Comparison of ENCODE assay signal across 18 mouse cellular contexts in the genomic region with DNA sequence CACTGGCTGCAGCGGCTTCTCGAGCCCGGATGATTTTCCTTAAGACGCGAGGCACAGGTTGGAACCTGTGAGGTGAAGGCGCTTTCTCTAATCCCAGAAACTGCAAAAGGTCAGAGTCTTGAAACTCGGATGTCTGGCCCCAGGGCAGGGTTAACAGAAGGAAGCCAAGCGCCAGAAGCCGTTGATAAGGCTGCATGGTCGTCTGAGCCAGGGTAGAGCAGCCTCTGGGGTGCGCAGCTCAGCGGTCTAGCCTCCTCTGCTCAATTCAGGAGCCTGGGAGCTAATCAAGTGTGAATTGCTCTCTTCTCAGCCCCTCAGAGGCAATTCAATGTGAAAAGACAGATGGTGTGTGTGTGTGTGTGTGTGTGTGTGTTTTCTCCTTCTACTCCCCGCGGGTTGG. TPM values are rescaled to one million over a fixed set of nuclear protein-coding genes. Genes with fewer than 3 reads are reported as not detected.
DNase-seq lines count a peak whose midpoint lies in the region; ATAC-seq and TF ChIP-seq lines count a peak whose summit lies in the region.
"Had no signal": no experiment of that assay in that cellular context is flagged by ENCODE, and none has a peak within 500 bp of the region (broad histone marks: within the 10 kb centered on the region; RNA-seq: fewer than 3 reads in every experiment).

TSS of gene Gdf3 (minus strand) at position 317 of the 400 bp plus-strand sequence.

- no peak for DNase-seq in heart, postnatal 4 days
- DNase-seq in c-Kit-positive CD71-positive TER-119-positive erythroid progenitor cells, embryonic 14.5 days (ENCODE audit: low spot score): peak; percentile 42
- peak; percentile 47 for DNase-seq in liver, embryonic 13.5 days
- DNase-seq in gastrocnemius, adult 2 months: no peak
- no peak for DNase-seq in urinary bladder, postnatal 10 days (ENCODE audit: low spot score)
- no peak for DNase-seq in MN1 (ENCODE audit: low spot score)
- DNase-seq: adrenal gland, adult 2 months; gastrocnemius, postnatal 14 days; kidney, postnatal 25 days; lung, adult 2 months; thymus, adult 2 months had no signal

- peak within 1 kb of the TSS; percentile 46 for H3K4me2 ChIP-seq in heart, embryonic 11.5 days
- H3K4me2 ChIP-seq in liver, embryonic 13.5 days: peak within 1 kb of the TSS; percentile 66
- H3K4me2 ChIP-seq: hindbrain, embryonic 15.5 days; midbrain, embryonic 13.5 days had no signal

- 17% methylated on average over 14 of the region's 14 CpGs for WGBS in heart, embryonic 11.5 days (ENCODE audit: insufficient replicate concordance)
- 15% methylated on average over 14 of the region's 14 CpGs for WGBS in liver, embryonic 13.5 days (ENCODE audit: insufficient replicate concordance)

- no peak within 1 kb of the TSS for H3K27ac ChIP-seq in heart, embryonic 11.5 days (ENCODE audit: low read depth, low read length)
- no peak within 1 kb of the TSS for H3K27ac ChIP-seq in liver, embryonic 13.5 days
- H3K27ac ChIP-seq in gastrocnemius, adult 2 months: no peak within 1 kb of the TSS
- H3K27ac ChIP-seq: forebrain, embryonic 10.5 days; hindbrain, embryonic 15.5 days; left cerebral cortex, adult 2 months; midbrain, embryonic 13.5 days had no signal

- H3K4me3 ChIP-seq in heart, embryonic 11.5 days (ENCODE audit: low read depth, low read length): no peak within 1 kb of the TSS
- peak within 1 kb of the TSS; percentile 93 for H3K4me3 ChIP-seq in E14TG2a.4 (replicated peaks; ENCODE audit: low read length)
- peak within 1 kb of the TSS; percentile 35 for H3K4me3 ChIP-seq in liver, embryonic 13.5 days (replicated peaks)
- H3K4me3 ChIP-seq in gastrocnemius, adult 2 months: no peak within 1 kb of the TSS
- H3K4me3 ChIP-seq: forebrain, embryonic 10.5 days; hindbrain, embryonic 15.5 days; left cerebral cortex, adult 2 months; midbrain, embryonic 13.5 days had no signal

- no peaks in the 10 kb centered on the region; the same call in 1 of the 2 replicates for H3K9me3 ChIP-seq in heart, embryonic 11.5 days (replicated peaks; ENCODE audit: control insufficient read depth, low read length)
- H3K9me3 ChIP-seq in E14TG2a.4 (ENCODE audit: low read length): no peaks in the 10 kb centered on the region
- no peaks in the 10 kb centered on the region for H3K9me3 ChIP-seq in liver, embryonic 13.5 days (replicated peaks)
- H3K9me3 ChIP-seq: forebrain, embryonic 10.5 days; hindbrain, embryonic 15.5 days; midbrain, embryonic 13.5 days had no signal

- H3K27me3 ChIP-seq in heart, embryonic 11.5 days (ENCODE audit: control insufficient read depth, insufficient read depth, low read length): no peaks in the 10 kb centered on the region
- no peaks in the 10 kb centered on the region for H3K27me3 ChIP-seq in E14TG2a.4 (ENCODE audit: insufficient read depth, low read length)
- no peaks in the 10 kb centered on the region for H3K27me3 ChIP-seq in liver, embryonic 13.5 days
- H3K27me3 ChIP-seq: hindbrain, embryonic 15.5 days; midbrain, embryonic 13.5 days had no signal

- no peaks in the 10 kb centered on the region for H3K36me3 ChIP-seq in heart, embryonic 11.5 days (ENCODE audit: control insufficient read depth, insufficient read depth, low read length)
- H3K36me3 ChIP-seq in E14TG2a.4 (ENCODE audit: insufficient read depth, low read length): peaks cover 21% of the 10 kb centered on the region
- no peaks in the 10 kb centered on the region for H3K36me3 ChIP-seq in liver, embryonic 13.5 days
- H3K36me3 ChIP-seq: forebrain, embryonic 10.5 days; hindbrain, embryonic 15.5 days; midbrain, embryonic 13.5 days had no signal

- TF ChIP-seq CTCF in E14TG2a.4 (conservative IDR thresholded peaks at IDR 0.05; ENCODE audit: low read length): no peak
- no peak for TF ChIP-seq CTCF in gastrocnemius, adult 2 months (IDR thresholded peaks at IDR 0.05)

- ATAC-seq in heart, embryonic 11.5 days (replicated peaks; ENCODE audit: insufficient number of reproducible peaks, low FRiP score, low TSS enrichment): no peak
- peak; percentile 88 for ATAC-seq in liver, embryonic 13.5 days (ENCODE audit: low read depth)
- ATAC-seq: midbrain, embryonic 13.5 days had no signal

- no peaks in the 10 kb centered on the region for H3K4me1 ChIP-seq in heart, embryonic 11.5 days (ENCODE audit: control insufficient read depth, insufficient read depth, low read length)
- H3K4me1 ChIP-seq in E14TG2a.4 (replicated peaks; ENCODE audit: low read depth, low read length): peaks cover 44% of the 10 kb centered on the region
- H3K4me1 ChIP-seq in liver, embryonic 13.5 days (replicated peaks): peaks cover 13% of the 10 kb centered on the region
- H3K4me1 ChIP-seq: forebrain, embryonic 10.5 days; hindbrain, embryonic 15.5 days; midbrain, embryonic 13.5 days had no signal

- intact Hi-C loops in gastrocnemius, adult 2 months (cut with DNase I): no loop called here

- no peak within 1 kb of the TSS for H3K9ac ChIP-seq in heart, embryonic 11.5 days (ENCODE audit: low read depth, low read length)
- H3K9ac ChIP-seq in liver, embryonic 13.5 days: peak within 1 kb of the TSS; percentile 55
- H3K9ac ChIP-seq: hindbrain, embryonic 15.5 days; midbrain, embryonic 13.5 days had no signal

RNA-seq across cellular contexts. Expression of gene Gdf3, which starts in this region (rescaled TPM):
- 0.17 and 0.56 TPM in 2 replicates for polyA plus RNA-seq in heart, embryonic 11.5 days (2014; fragmentation: Nextera tagmentation; extraction: Ambion mirVana)
- total RNA-seq in heart, postnatal 4 days (2021): not detected
- polyA plus RNA-seq in liver, embryonic 13.5 days (2015; fragmentation: Nextera tagmentation; extraction: Ambion mirVana): 5.4 and 5.6 TPM in 2 replicates
- not detected for total RNA-seq in gastrocnemius, adult 2 months (2021)
- total RNA-seq: adrenal gland, adult 2 months; gastrocnemius, postnatal 14 days; left cerebral cortex, adult 2 months had no signal
- polyA plus RNA-seq: lung, adult 2 months; neural tube, embryonic 14.5 days had no signal

Comparison
In these comparisons a context has a peak if more than half of its experiments do, and no peak if none do; other contexts are left out.
1. H3K4me3 ChIP-seq: peak in E14TG2a.4 (single experiment) and liver, embryonic 13.5 days (single experiment); none in heart, embryonic 11.5 days (single experiment) and gastrocnemius, adult 2 months (single experiment).
2. DNase-seq: peak in c-Kit-positive CD71-positive TER-119-positive erythroid progenitor cells, embryonic 14.5 days (single experiment) and liver, embryonic 13.5 days (single experiment); none in heart, postnatal 4 days (single experiment), gastrocnemius, adult 2 months (single experiment), urinary bladder, postnatal 10 days (single experiment) and MN1 (single experiment).